Mouse (Mus musculus): ENCODE measurements around the gene Abtb2. TPM values are rescaled to one million over a fixed set of nuclear protein-coding genes. Genes with fewer than 3 reads are reported as not detected.

Abtb2 gene
- total RNA-seq, 4 experiments from 2014 or later = 8.8 to 10.6 (median 10.1) TPM

GRCm38 (mm10) chr2:103685581-103685980, 119.5 kb downstream of the Abtb2 start:
- no peak for DNase-seq (ENCODE audit: low spot score in 2 of 2)

DNA sequence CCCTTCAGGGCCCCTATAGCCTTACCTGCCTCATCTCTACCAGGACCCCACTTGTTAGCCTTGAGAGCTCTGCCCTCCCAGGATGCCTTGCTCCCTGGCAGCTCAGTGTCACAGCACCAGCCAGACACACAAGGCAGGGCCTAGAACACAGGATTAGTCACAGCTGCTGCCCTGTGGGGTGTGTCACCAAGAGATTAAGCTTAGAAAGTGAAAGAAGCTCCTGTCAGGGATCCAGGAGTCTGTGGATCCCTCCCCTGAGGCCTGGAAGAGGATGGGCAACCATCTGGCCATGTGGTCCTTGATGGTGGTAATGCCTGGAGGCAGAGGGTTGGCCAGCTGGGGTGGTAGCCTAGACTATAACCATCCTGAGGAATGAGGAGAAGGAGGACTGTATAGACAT, 121.0 kb downstream of the Abtb2 start:
- no peak for DNase-seq (ENCODE audit: low spot score in 2 of 2)

DNA sequence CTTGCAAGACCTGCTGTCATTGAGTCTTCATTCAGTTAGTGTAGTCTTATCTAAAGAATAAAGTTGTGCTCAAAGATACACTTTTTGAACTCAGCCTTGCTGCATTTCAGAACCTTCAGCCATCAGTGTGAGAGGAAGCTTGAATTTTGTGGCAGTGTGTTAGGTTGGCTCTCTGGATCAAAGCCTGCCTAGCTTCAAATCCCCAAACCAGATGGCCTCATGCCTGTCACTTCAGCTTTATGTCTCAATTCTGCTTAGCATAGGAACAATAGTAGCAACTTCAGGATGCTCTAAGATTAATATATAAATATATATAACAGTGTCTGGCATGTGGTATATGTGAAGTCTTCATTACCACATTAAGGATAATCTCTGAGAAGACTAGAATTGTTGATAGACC, 121.8 kb downstream of the Abtb2 start:
- no peak for DNase-seq (ENCODE audit: low spot score in 2 of 2)

- DNase-seq (ENCODE audit: low spot score in 2 of 2) = peak; percentile 50 to 69
Measured at GRCm38 (mm10) chr2:103690425-103690824, 124.3 kb downstream of the Abtb2 start.

- no peak for DNase-seq (ENCODE audit: low spot score in 2 of 2)
Measured at GRCm38 (mm10) chr2:103690828-103691227, 124.7 kb downstream of the Abtb2 start.

DNA sequence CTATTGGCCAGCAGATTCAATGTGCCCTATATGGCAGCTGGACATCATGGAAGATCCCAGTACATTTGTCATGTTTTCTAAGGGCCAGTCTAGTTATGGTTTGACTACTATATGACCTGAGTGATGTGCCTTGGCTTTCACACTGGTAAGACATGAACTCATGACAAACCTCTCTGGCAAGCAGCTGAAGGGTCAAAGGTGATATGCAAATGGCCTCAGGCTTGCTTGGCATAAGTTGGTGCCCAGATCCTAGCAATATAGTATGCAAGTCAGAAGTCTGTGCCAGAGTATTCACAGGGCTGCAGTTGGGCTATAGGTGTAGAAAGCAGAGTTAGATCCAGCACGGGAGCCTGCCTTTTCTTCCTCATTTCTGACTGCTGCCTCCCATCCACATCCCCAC, 125.2 kb downstream of the Abtb2 start:
- no peak for DNase-seq (ENCODE audit: low spot score in 2 of 2)

GRCm38 (mm10) chr2:103692810-103693209, 126.7 kb downstream of the Abtb2 start:
- no peak for DNase-seq (ENCODE audit: low spot score in 2 of 2)

GRCm38 (mm10) chr2:103694777-103695563, 128.9 kb downstream of the Abtb2 start:
- no peak for DNase-seq (ENCODE audit: low spot score in 2 of 2)

DNA sequence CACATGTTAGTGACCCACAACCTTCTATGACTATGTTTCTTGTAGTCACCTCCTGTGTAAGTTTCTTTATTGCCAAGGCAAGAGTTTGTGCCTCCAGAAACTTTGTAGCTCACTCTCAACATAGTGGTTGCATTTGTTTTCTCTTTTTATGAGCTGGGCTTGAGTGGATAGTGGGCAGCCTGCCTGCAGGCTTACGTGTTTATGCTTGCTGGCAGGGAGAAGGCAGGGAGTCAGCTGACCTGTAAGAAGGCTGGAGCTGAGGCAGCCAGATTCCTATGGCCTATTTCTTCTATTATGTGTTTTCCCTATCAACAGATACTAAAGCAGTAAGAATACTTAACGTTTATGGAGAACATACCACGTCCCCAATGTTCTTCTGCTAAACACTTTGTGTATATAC, 130.1 kb downstream of the Abtb2 start:
- DNase-seq (ENCODE audit: low spot score in 2 of 2) = no peak

GRCm38 (mm10) chr2:103700514-103700913, 134.4 kb downstream of the Abtb2 start:
- DNase-seq (ENCODE audit: low spot score in 2 of 2) = no peak

DNA sequence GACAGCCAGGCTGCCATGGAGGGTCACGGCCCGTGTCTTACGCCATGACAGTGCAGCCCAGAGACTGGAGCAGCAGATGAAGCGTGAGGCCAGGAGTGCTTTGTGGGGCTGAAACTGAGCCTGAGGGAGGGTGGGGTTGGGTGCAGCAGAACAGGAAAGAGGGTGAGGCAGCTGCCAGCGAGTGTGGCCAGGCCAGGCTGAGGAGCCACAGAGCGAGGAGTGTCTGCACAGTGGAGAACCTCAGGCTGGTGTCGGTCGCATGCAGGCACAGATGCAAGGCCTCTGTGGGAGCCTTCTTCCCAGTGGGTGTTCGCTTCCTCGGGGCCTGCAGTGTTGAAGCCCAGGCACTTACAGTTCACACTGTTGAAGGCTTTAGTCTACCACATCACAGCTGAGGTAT, 137.2 kb downstream of the Abtb2 start:
- no peak for DNase-seq (ENCODE audit: low spot score in 2 of 2)

DNA sequence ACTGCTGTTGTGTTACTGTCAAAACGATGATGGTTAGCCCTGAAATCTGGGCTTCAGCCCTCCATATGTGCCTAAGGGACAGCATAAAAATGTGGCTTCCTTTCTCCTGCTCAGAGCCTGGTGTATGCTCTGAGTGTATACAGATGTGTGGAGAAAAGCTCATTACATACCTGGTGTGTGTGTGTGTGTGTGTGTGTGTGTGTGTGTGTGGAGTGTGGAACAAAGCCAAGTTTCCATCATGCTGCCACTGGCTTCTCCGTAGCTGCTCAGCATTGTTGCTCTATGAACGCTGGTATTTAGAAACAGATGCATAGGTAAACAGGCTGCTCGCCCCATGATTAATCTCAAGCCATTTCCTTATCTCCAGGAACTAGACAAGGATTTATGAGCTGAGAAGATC, 137.8 kb downstream of the Abtb2 start:
- no peak for DNase-seq (ENCODE audit: low spot score in 2 of 2)

- DNase-seq (ENCODE audit: low spot score in 2 of 2) = no peak
Measured at GRCm38 (mm10) chr2:103705826-103706225, 139.7 kb downstream of the Abtb2 start.

DNA sequence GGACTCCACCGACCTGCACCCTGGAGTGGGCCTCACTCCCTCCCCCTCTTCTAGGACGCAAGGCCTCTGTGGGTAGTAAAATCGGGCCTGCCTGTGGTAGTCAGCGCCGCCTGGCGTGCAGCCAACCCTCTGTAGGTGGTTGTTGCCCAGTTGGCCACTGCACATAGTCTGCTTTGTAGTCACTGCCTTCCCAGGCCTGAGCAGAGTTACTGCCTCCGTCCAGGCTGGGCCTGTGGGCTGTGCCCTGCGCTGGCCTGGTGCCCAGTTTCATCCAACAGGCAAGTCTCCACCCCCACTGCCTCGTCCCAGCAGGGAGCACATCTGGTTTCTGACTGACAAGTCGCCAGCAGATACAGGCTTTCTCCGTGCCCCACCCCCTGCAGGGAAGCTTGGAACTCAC, 140.1 kb downstream of the Abtb2 start:
- DNase-seq (ENCODE audit: low spot score in 2 of 2) = peak; percentile 69 to 73

GRCm38 (mm10) chr2:103707056-103707776, 141.1 kb downstream of the Abtb2 start:
- DNase-seq (ENCODE audit: low spot score in 2 of 2) = no peak

DNA sequence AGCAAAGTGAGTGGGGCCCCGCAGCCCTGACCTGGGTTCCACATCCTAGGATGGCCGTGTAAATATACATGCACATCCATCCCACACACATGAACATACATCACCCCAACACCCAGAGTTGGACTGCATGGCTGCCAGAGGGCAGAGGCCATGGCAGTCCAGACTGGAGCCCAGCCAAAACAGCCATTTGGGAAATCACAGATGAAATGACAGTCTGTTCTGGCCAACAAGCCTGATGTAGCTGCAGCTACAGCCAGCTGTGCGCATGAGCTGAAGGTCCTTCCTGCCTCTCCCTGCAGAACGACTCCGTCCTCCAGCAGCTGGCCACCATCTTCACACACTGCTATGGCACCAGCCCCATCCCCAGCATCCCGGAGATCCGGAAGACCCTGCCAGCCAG, 144.7 kb downstream of the Abtb2 start:
- DNase-seq (ENCODE audit: low spot score in 2 of 2) = no peak

DNA sequence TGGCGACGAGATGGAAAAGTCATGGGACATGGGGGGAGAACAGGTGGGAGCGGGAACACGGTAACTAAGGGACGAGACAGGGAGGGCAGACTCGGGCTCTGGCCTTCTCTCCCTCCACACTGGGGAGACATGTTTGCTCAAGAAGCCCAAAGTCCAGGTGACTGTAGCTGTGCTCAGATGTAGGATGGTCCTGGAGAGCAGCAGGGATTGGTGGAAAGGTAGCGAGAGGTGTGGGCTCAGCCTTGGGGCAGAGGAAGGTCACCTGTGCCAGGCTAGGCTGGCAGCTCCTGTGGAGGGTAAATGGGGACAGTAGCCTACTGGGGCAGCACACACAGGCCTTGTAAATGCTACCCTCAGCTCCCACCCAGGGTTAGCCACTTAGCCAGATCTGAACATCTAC, 147.7 kb downstream of the Abtb2 start:
- no peak for DNase-seq (ENCODE audit: low spot score in 2 of 2)

DNA sequence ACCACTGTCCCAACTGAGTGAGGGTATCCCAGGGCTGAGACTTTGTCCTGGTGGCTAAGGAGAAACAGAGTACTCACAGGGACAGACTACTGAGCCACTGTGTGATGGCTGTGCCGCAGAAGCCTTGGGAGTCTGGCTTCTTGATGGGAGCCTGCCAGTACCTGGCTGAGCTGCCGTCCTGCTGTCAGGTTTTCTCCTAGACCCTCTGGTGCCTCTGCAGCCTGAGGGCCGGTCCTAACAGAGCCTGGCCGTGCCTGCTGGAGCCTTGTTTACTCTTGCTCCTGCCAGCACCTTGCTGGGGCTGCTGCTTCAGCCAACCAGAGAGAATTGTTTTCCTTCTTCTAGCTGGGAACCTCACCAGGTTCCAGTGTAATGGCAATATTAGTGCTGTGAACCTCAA, 148.3 kb downstream of the Abtb2 start:
- DNase-seq (ENCODE audit: low spot score in 2 of 2) = no peak

DNA sequence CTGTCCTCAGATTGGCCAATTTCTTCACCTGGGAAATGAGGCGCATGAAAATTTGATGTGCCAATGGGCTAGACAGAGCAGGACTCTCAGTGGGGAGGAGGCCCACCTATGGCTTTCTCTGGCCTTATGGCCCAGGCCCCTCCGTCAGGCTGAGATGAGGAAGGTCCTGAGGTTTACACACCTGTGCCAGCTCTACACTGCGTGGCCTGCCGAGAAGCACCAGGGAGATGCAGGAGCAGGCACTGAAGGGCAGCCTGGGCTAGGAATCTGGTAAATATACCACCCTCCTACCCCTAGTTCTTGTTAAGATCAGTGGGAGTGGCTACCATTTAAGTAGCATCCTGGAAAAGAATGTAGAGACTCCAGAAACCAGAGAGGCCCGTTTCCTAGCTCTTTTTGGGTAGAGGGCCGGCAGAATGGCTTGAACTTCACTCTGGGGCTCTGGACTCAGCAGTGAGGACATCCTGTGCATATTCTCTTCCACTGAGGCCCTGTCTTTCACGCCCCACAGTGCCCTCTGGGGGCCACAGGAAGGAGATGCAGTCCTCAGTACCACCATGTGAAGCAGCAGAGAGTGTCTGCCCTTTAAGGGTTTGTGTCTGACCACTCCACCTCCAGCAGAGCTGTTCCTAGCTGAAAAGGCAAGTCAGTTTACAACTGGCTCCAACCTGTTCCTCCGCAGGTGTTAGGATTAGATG, 152.6 kb downstream of the Abtb2 start:
- DNase-seq (ENCODE audit: low spot score in 2 of 2) = peak; percentile 70 to 71

GRCm38 (mm10) chr2:103719292-103719646, 153.2 kb downstream of the Abtb2 start:
- no peak for DNase-seq (ENCODE audit: low spot score in 2 of 2)

DNA sequence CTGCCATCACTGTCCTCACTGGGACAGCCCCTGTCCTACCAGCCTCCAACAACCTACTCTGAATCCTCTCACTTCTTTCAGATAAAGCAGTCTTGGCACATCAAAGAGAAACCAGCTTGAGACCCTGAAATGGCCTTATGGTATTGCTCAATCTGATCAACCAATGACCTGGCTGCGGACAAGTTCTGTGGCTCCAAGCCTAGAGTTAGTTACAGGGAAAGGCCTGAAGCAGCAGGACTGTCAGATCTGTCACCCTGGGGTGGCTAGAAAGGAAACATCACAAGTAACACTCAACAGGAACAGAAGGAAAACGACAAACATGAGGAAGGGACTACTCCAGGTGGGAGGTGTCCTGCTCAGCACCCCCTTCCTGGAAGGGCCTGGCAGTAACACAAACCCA, 158.4 kb downstream of the Abtb2 start:
- no peak for DNase-seq (ENCODE audit: low spot score in 2 of 2)

GRCm38 (mm10) chr2:103728027-103728540, 162.0 kb downstream of the Abtb2 start:
- DNase-seq (ENCODE audit: low spot score in 2 of 2) = no peak

Measured in layer of hippocampus, adult 8-10 months (tissue).